Mouse (Mus musculus) lung, postnatal 0 days (tissue): Measurements from ENCODE around the gene Etnk2. TPM values are rescaled to one million over a fixed set of nuclear protein-coding genes. Genes with fewer than 3 reads are reported as not detected.

Source experiments
- ATAC-seq: fragments of 200-750 bp; cut with Nextera tagmentation; 2 replicates; pipeline ENCODE4 v1.8.0; 2017; ENCODE audit warnings: moderate library complexity
- DNase-seq: peaks from one replicate; pipeline ENCODE4 v3.0.0-alpha.2; 2016; ENCODE audit warnings: low spot score
- H3K27ac ChIP-seq: fragments of 300-500 bp; sonication (generic); 2 replicates; pipeline ENCODE4 v1.5.1; 2014; ENCODE audit warnings: antibody characterized with exemption, mild to moderate bottlenecking, low read length, mixed read lengths
- H3K27me3 ChIP-seq: fragments of 300-500 bp; sonication (generic); replicated peaks from 2 replicates; pipeline ENCODE4 v1.6.1; 2014; ENCODE audit warnings: low read length, mixed read lengths; ENCODE audit not compliant: insufficient read depth
- H3K36me3 ChIP-seq: fragments of 300-500 bp; sonication (generic); 2 replicates; pipeline ENCODE4 v1.6.1; 2014; ENCODE audit warnings: low read length, mixed read lengths; ENCODE audit not compliant: insufficient read depth
- H3K4me1 ChIP-seq: fragments of 300-500 bp; sonication (generic); 2 replicates; pipeline ENCODE4 v1.6.1; 2014; ENCODE audit warnings: antibody characterized with exemption, low read depth, low read length, mixed read lengths; ENCODE audit not compliant: insufficient read depth
- H3K4me2 ChIP-seq: fragments of 300-500 bp; sonication (generic); replicated peaks from 2 replicates; pipeline ENCODE4 v1.6.1; 2014; ENCODE audit warnings: low read depth, mild to moderate bottlenecking, low read length, moderate library complexity, mixed read lengths
- H3K4me3 ChIP-seq: fragments of 300-500 bp; sonication (generic); 2 replicates; pipeline ENCODE4 v1.5.1; 2014; ENCODE audit warnings: low read depth, low read length
- H3K9ac ChIP-seq: fragments of 300-500 bp; sonication (generic); replicated peaks from 2 replicates; pipeline ENCODE4 v1.6.1; 2014; ENCODE audit warnings: low read depth, mild to moderate bottlenecking
- H3K9me3 ChIP-seq: fragments of 300-500 bp; sonication (generic); 2 replicates; pipeline ENCODE4 v1.6.1; 2016; ENCODE audit warnings: low read length, mixed read lengths
- CTCF ChIP-seq: IDR thresholded peaks from 2 replicates; pipeline ENCODE4 v1.5.1; 2016; ENCODE audit warnings: antibody characterized with exemption, mild to moderate bottlenecking
- EP300 ChIP-seq: IDR thresholded peaks from 2 replicates; pipeline ENCODE4 v1.6.1; 2016; ENCODE audit warnings: antibody characterized with exemption, mild to moderate bottlenecking, control low read depth
- WGBS: fragments of 180-500 bp; shearing (Covaris S2); extraction: QIAGEN DNeasy Blood & Tissue Kit; methylation state at CpG from one replicate; pipeline ENCODE4 v1.1.7; 2014; 5-methylcytosine and 5-hydroxymethylcytosine counted together
- polyA plus RNA-seq: library from polyadenylated mRNA; unstranded; fragments of >200 nt; fragmentation: Nextera tagmentation; extraction: Ambion mirVana; gene quantifications from 2 replicates; pipeline ENCODE4 v1.2.1, GENCODE M21; 2015

The Etnk2 gene
- polyA plus RNA-seq, 1 experiment from 2014 or later = 0.81 TPM

DNA sequence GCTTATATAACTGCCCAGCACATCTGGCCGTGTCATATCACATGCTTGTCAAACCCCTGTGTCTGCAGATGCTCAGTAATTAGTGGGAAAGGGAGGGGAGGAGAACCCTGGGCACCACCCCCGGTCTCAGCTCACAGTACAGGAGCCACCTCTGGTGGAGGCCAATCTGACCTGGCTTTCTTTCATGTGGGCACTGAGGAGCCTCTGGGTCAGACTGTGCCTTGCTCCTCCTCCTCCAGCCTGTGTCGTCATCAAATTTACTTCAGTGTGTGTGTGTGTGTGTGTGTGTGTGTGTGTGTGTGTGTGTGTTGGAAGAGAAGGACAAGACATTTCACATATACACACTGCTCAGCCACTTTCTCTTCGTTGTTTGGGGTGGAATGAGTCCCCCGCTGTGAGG lies 40.0 kb upstream of the Etnk2 start:
- no peaks in the 10 kb centered on the region for H3K9me3 ChIP-seq
- DNase-seq = no peak
- ATAC-seq = peak; percentile 32

GRCm38 (mm10) chr1:133325951-133326350 lies 37.4 kb upstream of the Etnk2 start:
- ATAC-seq = no peak
- Histone ChIP-seq H3K9ac (no peak overlapping the region), H3K36me3 (no peaks in the 10 kb centered on the region), H3K4me1 (peaks cover 17% of the 10 kb centered on the region; the same call in 1 of the 2 replicates), H3K27ac (no peak overlapping the region), H3K4me2 (no peak overlapping the region), H3K4me3 (no peak overlapping the region), H3K27me3 (no peaks in the 10 kb centered on the region), H3K9me3 (no peaks in the 10 kb centered on the region)
- TF ChIP-seq EP300 (no peak), CTCF (no peak)
- no peak for DNase-seq
- 74% methylated on average over 8 of the region's 8 CpGs for WGBS

More for the DNA sequence above, 40.0 kb upstream of the Etnk2 start:
- Histone ChIP-seq H3K27me3 (no peaks in the 10 kb centered on the region), H3K4me2 (no peak overlapping the region), H3K36me3 (no peaks in the 10 kb centered on the region), H3K4me3 (no peak overlapping the region), H3K9ac (no peak overlapping the region), H3K27ac (no peak overlapping the region), H3K4me1 (peaks cover 6% of the 10 kb centered on the region; the same call in 1 of the 2 replicates)
- WGBS = 39% methylated on average over 5 of the region's 5 CpGs
- TF ChIP-seq CTCF = no peak
- no peak for TF ChIP-seq EP300

DNA sequence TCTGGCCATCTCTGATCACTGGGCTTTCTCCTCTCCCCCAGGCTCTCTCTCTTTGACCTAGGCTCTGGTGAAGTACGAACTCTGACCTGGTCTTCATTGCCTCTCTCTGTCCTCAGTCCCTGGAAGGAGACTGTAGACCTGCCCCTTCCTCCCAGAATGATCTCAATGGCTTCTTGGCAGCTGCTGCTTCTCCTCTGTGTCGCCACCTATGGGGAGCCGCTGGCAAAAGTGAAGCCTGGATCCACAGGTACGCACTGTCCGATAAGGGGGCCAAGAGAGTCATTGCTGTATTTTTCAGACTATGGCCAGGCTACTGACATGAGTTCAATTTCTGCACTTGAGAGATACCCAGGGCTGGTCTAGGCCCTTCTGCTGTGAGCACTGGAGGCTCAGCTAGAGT lies 36.3 kb upstream of the Etnk2 start:
- no peaks in the 10 kb centered on the region for H3K27me3 ChIP-seq
- H3K4me3 ChIP-seq = no peak overlapping the region
- H3K36me3 ChIP-seq = no peaks in the 10 kb centered on the region
- H3K9me3 ChIP-seq = no peaks in the 10 kb centered on the region
- H3K4me1 ChIP-seq = peaks cover 17% of the 10 kb centered on the region; the same call in 1 of the 2 replicates
- H3K4me2 ChIP-seq = no peak overlapping the region
- no peak overlapping the region for H3K27ac ChIP-seq
- TF ChIP-seq EP300 = no peak
- TF ChIP-seq CTCF = peak; percentile 33; the same call in 1 of the 2 replicates
- ATAC-seq = no peak
- no peak for DNase-seq
- 63% methylated on average over 5 of the region's 5 CpGs for WGBS
- H3K9ac ChIP-seq = no peak overlapping the region

- Histone ChIP-seq H3K4me2 (no peak overlapping the region), H3K27ac (no peak overlapping the region), H3K4me1 (peaks cover 17% of the 10 kb centered on the region; the same call in 1 of the 2 replicates), H3K9me3 (no peaks in the 10 kb centered on the region), H3K36me3 (no peaks in the 10 kb centered on the region), H3K27me3 (no peaks in the 10 kb centered on the region), H3K9ac (no peak overlapping the region), H3K4me3 (no peak overlapping the region)
- no peak for DNase-seq
- TF ChIP-seq EP300 (no peak), CTCF (no peak)
- 61% methylated on average over 6 of the region's 6 CpGs for WGBS
- no peak for ATAC-seq
These were observed 35.0 kb upstream of the Etnk2 start for GRCm38 (mm10) chr1:133328299-133328795.

DNA sequence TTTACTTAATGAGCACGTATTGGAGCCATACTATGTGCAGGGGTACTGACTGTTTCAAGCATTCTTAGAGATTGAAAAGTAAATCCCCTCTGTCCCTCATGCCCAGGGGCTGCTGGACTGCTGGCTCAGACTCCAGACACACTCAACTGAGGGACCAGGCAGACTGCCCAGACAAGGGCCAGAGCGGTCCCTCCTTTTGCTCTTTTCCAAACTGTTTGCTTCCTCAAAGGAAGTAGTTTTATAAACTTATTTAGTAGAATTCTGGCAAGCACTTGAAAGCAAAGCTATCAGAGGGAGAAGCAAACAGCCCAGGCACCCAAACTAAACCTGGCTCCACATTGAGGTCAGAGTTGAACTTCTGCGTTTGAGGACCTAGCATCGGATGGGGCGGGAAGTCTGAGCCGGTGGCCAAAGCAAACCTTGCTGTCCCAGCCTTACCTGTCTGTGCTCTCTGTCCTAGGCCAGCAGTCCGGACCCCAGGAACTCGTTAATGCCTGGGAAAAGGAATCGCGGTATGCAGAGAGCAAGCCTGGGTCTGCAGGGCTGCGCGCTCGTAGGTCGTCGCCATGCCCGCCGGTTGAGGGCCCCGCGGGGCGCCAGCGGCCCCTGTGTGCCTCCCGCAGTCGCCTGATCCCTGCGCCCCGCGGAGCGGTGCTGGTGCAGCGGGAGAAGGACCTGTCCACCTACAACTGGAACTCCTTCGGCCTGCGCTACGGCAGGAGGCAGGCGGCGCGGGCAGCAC lies 34.3 kb upstream of the Etnk2 start:
- ATAC-seq (peak; percentile 72), DNase-seq (peak; percentile 52)
- H3K4me3 ChIP-seq = peak overlapping the region; percentile 21; the same call in 1 of the 2 replicates
- H3K4me1 ChIP-seq = peaks cover 17% of the 10 kb centered on the region; the same call in 1 of the 2 replicates
- H3K9ac ChIP-seq = no peak overlapping the region
- H3K27ac ChIP-seq = peak overlapping the region; percentile 26; the same call in 1 of the 2 replicates
- WGBS = 5% methylated on average over 31 of the region's 34 CpGs
- H3K27me3 ChIP-seq = no peaks in the 10 kb centered on the region
- no peaks in the 10 kb centered on the region for H3K9me3 ChIP-seq
- peak overlapping the region; percentile 52 for H3K4me2 ChIP-seq
- no peaks in the 10 kb centered on the region for H3K36me3 ChIP-seq
- TF ChIP-seq EP300 = no peak
- no peak for TF ChIP-seq CTCF

- H3K9me3 ChIP-seq = no peaks in the 10 kb centered on the region
- 0 out of 2 replicates have a peak overlapping the region, but pooled peaks have one; percentile 26 for H3K27ac ChIP-seq
- peak overlapping the region; percentile 52 for H3K4me2 ChIP-seq
- WGBS = 22% methylated on average over 7 of the region's 7 CpGs
- H3K27me3 ChIP-seq = no peaks in the 10 kb centered on the region
- H3K36me3 ChIP-seq = no peaks in the 10 kb centered on the region
- peaks cover 17% of the 10 kb centered on the region; the same call in 1 of the 2 replicates for H3K4me1 ChIP-seq
- no peak overlapping the region for H3K9ac ChIP-seq
- TF ChIP-seq EP300 (no peak), CTCF (no peak)
- ATAC-seq (no peak), DNase-seq (no peak)
- peak overlapping the region; percentile 21; the same call in 1 of the 2 replicates for H3K4me3 ChIP-seq
These were observed 33.8 kb upstream of the Etnk2 start for GRCm38 (mm10) chr1:133329638-133329964.
